In genomic region chr11:86925085-86925638, GRCm38 (mm10) we compare ENCODE assay signal across 24 mouse cellular contexts.
DNase-seq lines count a peak whose midpoint lies in the region; ATAC-seq and TF ChIP-seq lines count a peak whose summit lies in the region.
"Had no signal": no experiment of that assay in that cellular context is flagged by ENCODE, and none has a peak within 500 bp of the region (broad histone marks: within the 10 kb centered on the region; RNA-seq: fewer than 3 reads in every experiment).

No protein-coding gene starts in this region.

- no peak overlapping the region for H3K9ac ChIP-seq in midbrain, embryonic 15.5 days
- H3K9ac ChIP-seq: embryonic facial prominence, embryonic 13.5 days; hindbrain, embryonic 12.5 days; limb, embryonic 13.5 days; liver, embryonic 13.5 days; stomach, embryonic 15.5 days had no signal

- no peak for ATAC-seq in midbrain, embryonic 15.5 days (replicated peaks)
- ATAC-seq: forebrain, embryonic 14.5 days had no signal

- H3K9me3 ChIP-seq in midbrain, embryonic 15.5 days, result no peaks in the 10 kb centered on the region
- H3K9me3 ChIP-seq: embryonic facial prominence, embryonic 13.5 days; G1E; hindbrain, embryonic 12.5 days; limb, embryonic 13.5 days; liver, embryonic 13.5 days; stomach, embryonic 15.5 days had no signal

- H3K4me2 ChIP-seq in midbrain, embryonic 15.5 days, result no peak overlapping the region
- H3K4me2 ChIP-seq: embryonic facial prominence, embryonic 13.5 days; hindbrain, embryonic 12.5 days; limb, embryonic 13.5 days; liver, embryonic 13.5 days; stomach, embryonic 15.5 days had no signal

- intact Hi-C loops in left cerebral cortex, postnatal 36 days (cut with DNase I), result no loop called here

- H3K27ac ChIP-seq in layer of hippocampus, adult 2 months, result no peak overlapping the region
- H3K27ac ChIP-seq in midbrain, embryonic 15.5 days, result no peak overlapping the region
- H3K27ac ChIP-seq: embryonic facial prominence, embryonic 13.5 days; hindbrain, embryonic 12.5 days; limb, embryonic 13.5 days; liver, embryonic 13.5 days; macrophage; stomach, embryonic 15.5 days had no signal

- H3K36me3 ChIP-seq in midbrain, embryonic 15.5 days (replicated peaks), result no peaks in the 10 kb centered on the region
- H3K36me3 ChIP-seq: embryonic facial prominence, embryonic 13.5 days; G1E; hindbrain, embryonic 12.5 days; limb, embryonic 13.5 days; liver, embryonic 13.5 days; stomach, embryonic 15.5 days had no signal

- peak; percentile 41 for DNase-seq in 3134 (ENCODE audit: extremely low read depth, insufficient read length, low spot score)
- peak; percentile 6 to 33 for DNase-seq in CD8-positive naive resting alpha-beta T cell, adult 2 months (ENCODE audit: low read depth in 2 of 2, low spot score in 2 of 2)
- DNase-seq in induced T-regulatory cell, adult 2 months (ENCODE audit: low read depth), result peak; percentile 59
- peak; percentile 55 for DNase-seq in thymus, postnatal 0 days (ENCODE audit: low spot score)
- no peak for DNase-seq in left cerebral cortex, postnatal 36 days (ENCODE audit: low spot score in 2 of 2)
- no peak for DNase-seq in layer of hippocampus, adult 2 months (ENCODE audit: low spot score in 2 of 2)
- DNase-seq in adrenal gland, postnatal 36 days, result no peak
- DNase-seq: adrenal gland, postnatal 25 days; B cell, adult 2 months; cerebellum, adult 9-10 months; gastrocnemius, postnatal 36 days; kidney, adult 9 months; kidney, postnatal 25 days; liver, embryonic 13.5 days; midbrain, embryonic 14.5 days; right cerebral cortex, postnatal 25 days had no signal

- no peaks in the 10 kb centered on the region for H3K27me3 ChIP-seq in midbrain, embryonic 15.5 days (replicated peaks)
- H3K27me3 ChIP-seq: embryonic facial prominence, embryonic 13.5 days; hindbrain, embryonic 12.5 days; limb, embryonic 13.5 days; liver, embryonic 13.5 days; stomach, embryonic 15.5 days had no signal

- no peak for TF ChIP-seq CTCF in layer of hippocampus, adult 2 months (conservative IDR thresholded peaks at IDR 0.05)

- WGBS in midbrain, embryonic 15.5 days, result 86% methylated on average over 9 of the region's 9 CpGs

- H3K4me1 ChIP-seq in midbrain, embryonic 15.5 days, result peaks cover 6% of the 10 kb centered on the region; the same call in 1 of the 2 replicates
- H3K4me1 ChIP-seq: stomach, embryonic 15.5 days had no signal

- H3K4me3 ChIP-seq in layer of hippocampus, adult 2 months, result no peak overlapping the region
- no peak overlapping the region for H3K4me3 ChIP-seq in midbrain, embryonic 15.5 days
- H3K4me3 ChIP-seq: embryonic facial prominence, embryonic 13.5 days; hindbrain, embryonic 12.5 days; limb, embryonic 13.5 days; liver, embryonic 13.5 days; stomach, embryonic 15.5 days had no signal

Comparison
In these comparisons a context has a peak if more than half of its experiments do, and no peak if none do; other contexts are left out.
1. DNase-seq: peak in 3134 (single experiment), CD8-positive naive resting alpha-beta T cell, adult 2 months (2 of 2), induced T-regulatory cell, adult 2 months (single experiment) and thymus, postnatal 0 days (single experiment); none in left cerebral cortex, postnatal 36 days (0 of 2), layer of hippocampus, adult 2 months (0 of 2) and adrenal gland, postnatal 36 days (0 of 2).